Comparison of ENCODE assay signal across 9 mouse cellular contexts in genomic region chr8:94377714-94378205, GRCm38 (mm10). TPM values are rescaled to one million over a fixed set of nuclear protein-coding genes. Genes with fewer than 3 reads are reported as not detected.
A peak's percentile ranks its signal among the peaks of the same experiment; 100 is the strongest.
DNase-seq lines count a peak whose midpoint lies in the region; ATAC-seq lines count a peak whose summit lies in the region.
"Had no signal": no experiment of that assay in that cellular context is flagged by ENCODE, and none has a peak within 500 bp of the region (broad histone marks: within the 10 kb centered on the region; RNA-seq: fewer than 3 reads in every experiment).

No protein-coding gene starts in this region.

- WGBS in hindbrain, embryonic 16.5 days: 62% methylated on average over 11 of the region's 11 CpGs
- 68% methylated on average over 11 of the region's 11 CpGs for WGBS in hindbrain, embryonic 11.5 days
- 41% methylated on average over 11 of the region's 11 CpGs for WGBS in heart, embryonic 15.5 days
- 32% methylated on average over 11 of the region's 11 CpGs for WGBS in limb, embryonic 13.5 days
- WGBS in hindbrain, embryonic 12.5 days: 67% methylated on average over 11 of the region's 11 CpGs

- no peaks in the 10 kb centered on the region for H3K36me3 ChIP-seq in hindbrain, embryonic 16.5 days (ENCODE audit: control insufficient read depth, insufficient read depth, low read length)
- no peaks in the 10 kb centered on the region for H3K36me3 ChIP-seq in hindbrain, embryonic 11.5 days (ENCODE audit: control insufficient read depth, insufficient read depth, low read length)
- H3K36me3 ChIP-seq in heart, embryonic 15.5 days: no peaks in the 10 kb centered on the region
- H3K36me3 ChIP-seq in limb, embryonic 13.5 days: no peaks in the 10 kb centered on the region
- H3K36me3 ChIP-seq in hindbrain, embryonic 12.5 days: no peaks in the 10 kb centered on the region
- H3K36me3 ChIP-seq: embryonic facial prominence, embryonic 13.5 days had no signal

- no peaks in the 10 kb centered on the region for H3K27me3 ChIP-seq in hindbrain, embryonic 16.5 days (replicated peaks; ENCODE audit: control insufficient read depth, insufficient read depth, low read length)
- no peaks in the 10 kb centered on the region for H3K27me3 ChIP-seq in hindbrain, embryonic 11.5 days (ENCODE audit: control insufficient read depth, insufficient read depth, low read length)
- no peaks in the 10 kb centered on the region for H3K27me3 ChIP-seq in heart, embryonic 15.5 days
- H3K27me3 ChIP-seq in limb, embryonic 13.5 days: 0 out of 2 replicates have a peak, but pooled peaks cover 2% of the 10 kb centered on the region
- H3K27me3 ChIP-seq in hindbrain, embryonic 12.5 days: no peaks in the 10 kb centered on the region
- H3K27me3 ChIP-seq: embryonic facial prominence, embryonic 13.5 days had no signal

- H3K4me3 ChIP-seq in hindbrain, embryonic 16.5 days (ENCODE audit: low read length): no peak overlapping the region
- H3K4me3 ChIP-seq in hindbrain, embryonic 11.5 days (ENCODE audit: low read depth, low read length): no peak overlapping the region
- no peak overlapping the region for H3K4me3 ChIP-seq in heart, embryonic 15.5 days
- no peak overlapping the region for H3K4me3 ChIP-seq in limb, embryonic 13.5 days
- no peak overlapping the region for H3K4me3 ChIP-seq in hindbrain, embryonic 12.5 days
- H3K4me3 ChIP-seq: embryonic facial prominence, embryonic 13.5 days had no signal

- H3K9me3 ChIP-seq in hindbrain, embryonic 16.5 days (ENCODE audit: control insufficient read depth, low read length): no peaks in the 10 kb centered on the region
- H3K9me3 ChIP-seq in hindbrain, embryonic 11.5 days (ENCODE audit: control insufficient read depth, low read length): no peaks in the 10 kb centered on the region
- H3K9me3 ChIP-seq in heart, embryonic 15.5 days (replicated peaks): no peaks in the 10 kb centered on the region
- no peaks in the 10 kb centered on the region for H3K9me3 ChIP-seq in limb, embryonic 13.5 days
- no peaks in the 10 kb centered on the region for H3K9me3 ChIP-seq in hindbrain, embryonic 12.5 days (replicated peaks)
- H3K9me3 ChIP-seq: embryonic facial prominence, embryonic 13.5 days had no signal

- no peak for DNase-seq in hindbrain, embryonic 11.5 days (ENCODE audit: low spot score)
- peak; percentile 70 for DNase-seq in skeletal muscle tissue, adult 2 months (ENCODE audit: low read depth, low spot score)
- DNase-seq in left cerebral cortex, adult 9 months (ENCODE audit: low spot score in 2 of 2): no peak

- no peak overlapping the region for H3K9ac ChIP-seq in hindbrain, embryonic 16.5 days (ENCODE audit: low read depth, low read length)
- H3K9ac ChIP-seq in hindbrain, embryonic 11.5 days (ENCODE audit: low read depth, low read length): no peak overlapping the region
- H3K9ac ChIP-seq in heart, embryonic 15.5 days: no peak overlapping the region
- H3K9ac ChIP-seq in limb, embryonic 13.5 days: no peak overlapping the region
- no peak overlapping the region for H3K9ac ChIP-seq in hindbrain, embryonic 12.5 days
- H3K9ac ChIP-seq: embryonic facial prominence, embryonic 13.5 days had no signal

- no peak overlapping the region for H3K4me2 ChIP-seq in hindbrain, embryonic 16.5 days (ENCODE audit: low read length)
- no peak overlapping the region for H3K4me2 ChIP-seq in hindbrain, embryonic 11.5 days (replicated peaks; ENCODE audit: low read depth, low read length)
- no peak overlapping the region for H3K4me2 ChIP-seq in heart, embryonic 15.5 days
- no peak overlapping the region for H3K4me2 ChIP-seq in limb, embryonic 13.5 days (replicated peaks)
- no peak overlapping the region for H3K4me2 ChIP-seq in hindbrain, embryonic 12.5 days (replicated peaks)
- H3K4me2 ChIP-seq: embryonic facial prominence, embryonic 13.5 days had no signal

- H3K27ac ChIP-seq in hindbrain, embryonic 16.5 days (ENCODE audit: low read depth, low read length): no peak overlapping the region
- no peak overlapping the region for H3K27ac ChIP-seq in hindbrain, embryonic 11.5 days (ENCODE audit: low read depth, low read length)
- H3K27ac ChIP-seq in heart, embryonic 15.5 days: peak overlapping the region; percentile 66
- peak overlapping the region; percentile 34; the same call in 1 of the 2 replicates for H3K27ac ChIP-seq in limb, embryonic 13.5 days
- H3K27ac ChIP-seq in hindbrain, embryonic 12.5 days: no peak overlapping the region
- H3K27ac ChIP-seq: embryonic facial prominence, embryonic 13.5 days had no signal

- H3K4me1 ChIP-seq in hindbrain, embryonic 16.5 days (ENCODE audit: control insufficient read depth, insufficient read depth, low read depth, low read length): no peaks in the 10 kb centered on the region
- H3K4me1 ChIP-seq in hindbrain, embryonic 11.5 days (replicated peaks; ENCODE audit: control insufficient read depth, insufficient read depth, low read length): no peaks in the 10 kb centered on the region
- peaks cover 23% of the 10 kb centered on the region for H3K4me1 ChIP-seq in heart, embryonic 15.5 days (replicated peaks)
- peaks cover 15% of the 10 kb centered on the region for H3K4me1 ChIP-seq in limb, embryonic 13.5 days
- H3K4me1 ChIP-seq in hindbrain, embryonic 12.5 days: no peaks in the 10 kb centered on the region

- ATAC-seq in hindbrain, embryonic 16.5 days: 0 out of 2 replicates have a peak, but pooled peaks have one; percentile 20
- ATAC-seq in hindbrain, embryonic 11.5 days (ENCODE audit: low FRiP score): no peak
- ATAC-seq in heart, embryonic 15.5 days (replicated peaks; ENCODE audit: insufficient number of reproducible peaks, insufficient read depth, low FRiP score, low read depth): 0 out of 2 replicates have a peak, but pooled peaks have one; percentile 57
- peak; percentile 92 for ATAC-seq in limb, embryonic 13.5 days (ENCODE audit: low FRiP score, low read depth)
- ATAC-seq in hindbrain, embryonic 12.5 days (ENCODE audit: low FRiP score): no peak
- ATAC-seq in activated CD4-positive, CD25-positive, alpha-beta regulatory T cell, adult 4 months: no peak

RNA-seq across cellular contexts. Expression of gene Herpud1, which starts 8.5 kb away (rescaled TPM):
- 71.3 and 77.9 TPM in 2 replicates for polyA plus RNA-seq in hindbrain, embryonic 16.5 days (2015; fragmentation: Nextera tagmentation; extraction: Ambion mirVana)
- 60.8 and 61.0 TPM in 2 replicates for polyA plus RNA-seq in hindbrain, embryonic 11.5 days (2014; fragmentation: Nextera tagmentation; extraction: Ambion mirVana)
- polyA plus RNA-seq in heart, embryonic 15.5 days (2015; fragmentation: Nextera tagmentation; extraction: Ambion mirVana): 91.4 and 94.8 TPM in 2 replicates
- 61.2 and 68.7 TPM in 2 replicates for polyA plus RNA-seq in limb, embryonic 13.5 days (2015; fragmentation: Nextera tagmentation; extraction: Ambion mirVana)
- polyA plus RNA-seq in hindbrain, embryonic 12.5 days (2016; fragmentation: Nextera tagmentation; extraction: Ambion mirVana): 52.5 and 56.8 TPM in 2 replicates
- 100 to 1,000 TPM in 1 of 2 experiments, 10 to 100 TPM in 1; 99.9 to 115 TPM for polyA plus RNA-seq in activated CD4-positive, CD25-positive, alpha-beta regulatory T cell, adult 4 months (2017; shearing (Covaris generic))

RNA-seq across cellular contexts. Expression of gene Slc12a3, which starts 48.8 kb away (rescaled TPM):
- 0.11 and 0.21 TPM in 2 replicates for polyA plus RNA-seq in hindbrain, embryonic 16.5 days (2015; fragmentation: Nextera tagmentation; extraction: Ambion mirVana)
- 0.06 TPM in 1 of 2 replicates, not detected in the other for polyA plus RNA-seq in hindbrain, embryonic 11.5 days (2014; fragmentation: Nextera tagmentation; extraction: Ambion mirVana)
- 0.15 and 0.20 TPM in 2 replicates for polyA plus RNA-seq in heart, embryonic 15.5 days (2015; fragmentation: Nextera tagmentation; extraction: Ambion mirVana)
- not detected in 2 replicates for polyA plus RNA-seq in limb, embryonic 13.5 days (2015; fragmentation: Nextera tagmentation; extraction: Ambion mirVana)
- polyA plus RNA-seq in hindbrain, embryonic 12.5 days (2016; fragmentation: Nextera tagmentation; extraction: Ambion mirVana): not detected in 2 replicates
- not detected for polyA plus RNA-seq in activated CD4-positive, CD25-positive, alpha-beta regulatory T cell, adult 4 months (2017; shearing (Covaris generic))

RNA-seq across cellular contexts. Expression of gene Nlrc5, which starts 56.4 kb away (rescaled TPM):
- polyA plus RNA-seq in hindbrain, embryonic 16.5 days (2015; fragmentation: Nextera tagmentation; extraction: Ambion mirVana): 0.11 and 0.31 TPM in 2 replicates
- polyA plus RNA-seq in hindbrain, embryonic 11.5 days (2014; fragmentation: Nextera tagmentation; extraction: Ambion mirVana): 0.23 TPM in 1 of 2 replicates, not detected in the other
- polyA plus RNA-seq in heart, embryonic 15.5 days (2015; fragmentation: Nextera tagmentation; extraction: Ambion mirVana): 0.28 and 0.53 TPM in 2 replicates
- polyA plus RNA-seq in limb, embryonic 13.5 days (2015; fragmentation: Nextera tagmentation; extraction: Ambion mirVana): 0.33 and 0.34 TPM in 2 replicates
- 0.06 and 0.23 TPM in 2 replicates for polyA plus RNA-seq in hindbrain, embryonic 12.5 days (2016; fragmentation: Nextera tagmentation; extraction: Ambion mirVana)
- polyA plus RNA-seq in activated CD4-positive, CD25-positive, alpha-beta regulatory T cell, adult 4 months (2017; shearing (Covaris generic)): 100 to 1,000 TPM; 141 to 153 TPM

Comparison
In these comparisons a context has a peak if more than half of its experiments do, and no peak if none do; other contexts are left out.
1. ATAC-seq: peak in hindbrain, embryonic 16.5 days (single experiment), heart, embryonic 15.5 days (single experiment) and limb, embryonic 13.5 days (single experiment); none in hindbrain, embryonic 11.5 days (single experiment), hindbrain, embryonic 12.5 days (single experiment) and activated CD4-positive, CD25-positive, alpha-beta regulatory T cell, adult 4 months (single experiment).
2. H3K27ac ChIP-seq: peak in heart, embryonic 15.5 days (single experiment) and limb, embryonic 13.5 days (single experiment); none in hindbrain, embryonic 16.5 days (single experiment), hindbrain, embryonic 11.5 days (single experiment) and hindbrain, embryonic 12.5 days (single experiment).
3. RNA of gene Nlrc5, which starts 56.4 kb away (polyA plus RNA-seq): 141 to 153 TPM in activated CD4-positive, CD25-positive, alpha-beta regulatory T cell, adult 4 months; 0.33 to 0.34 TPM in limb, embryonic 13.5 days, 0.11 to 0.31 TPM in hindbrain, embryonic 16.5 days, 0.28 to 0.53 TPM in heart, embryonic 15.5 days, 0.23 TPM in hindbrain, embryonic 11.5 days and 0.06 to 0.23 TPM in hindbrain, embryonic 12.5 days; every median in the first group is over 10 times any median in the second.